ENCODE assay signal across 16 mouse cellular contexts in genomic region chr19:53843972-53844371, GRCm38 (mm10).
"Had no signal": no experiment of that assay in that cellular context is flagged by ENCODE, and none has a peak within 500 bp of the region (broad histone marks: within the 10 kb centered on the region; RNA-seq: fewer than 3 reads in every experiment).

No protein-coding gene starts in this region.

- H3K4me3 ChIP-seq: layer of hippocampus, adult 2 months; limb, embryonic 10.5 days; limb, embryonic 13.5 days; liver, embryonic 12.5 days; liver, embryonic 15.5 days had no signal

- DNase-seq: kidney, adult 2 months; kidney, postnatal 25 days; layer of hippocampus, adult 9-11 months; liver; lung, adult 18-20 months; lung, postnatal 10 days; lung, postnatal 4 days; midbrain, embryonic 14.5 days; thymus, postnatal 25 days had no signal

- ATAC-seq: liver, embryonic 12.5 days had no signal

- H3K9ac ChIP-seq: limb, embryonic 13.5 days; liver, embryonic 12.5 days; liver, embryonic 15.5 days had no signal

- H3K36me3 ChIP-seq: limb, embryonic 10.5 days; limb, embryonic 13.5 days; liver, embryonic 12.5 days; liver, embryonic 15.5 days had no signal

- H3K4me2 ChIP-seq: limb, embryonic 13.5 days; liver, embryonic 12.5 days; liver, embryonic 15.5 days; midbrain, embryonic 11.5 days had no signal

- H3K27ac ChIP-seq: kidney, postnatal 0 days; layer of hippocampus, adult 2 months; limb, embryonic 10.5 days; limb, embryonic 13.5 days; liver, embryonic 12.5 days; liver, embryonic 15.5 days had no signal

- H3K9me3 ChIP-seq: limb, embryonic 10.5 days; limb, embryonic 13.5 days; liver, embryonic 12.5 days; liver, embryonic 15.5 days had no signal

- H3K27me3 ChIP-seq: limb, embryonic 13.5 days; liver, embryonic 12.5 days; liver, embryonic 15.5 days had no signal
